9 mouse cellular contexts compared by ENCODE assay signal in genomic region chr7:30095551-30096125, GRCm38 (mm10). TPM values are rescaled to one million over a fixed set of nuclear protein-coding genes. Genes with fewer than 3 reads are reported as not detected.
DNase-seq lines count a peak whose midpoint lies in the region; ATAC-seq and TF ChIP-seq lines count a peak whose summit lies in the region.
"Had no signal": no experiment of that assay in that cellular context is flagged by ENCODE, and none has a peak within 500 bp of the region (broad histone marks: within the 10 kb centered on the region; RNA-seq: fewer than 3 reads in every experiment).

No protein-coding gene starts in this region.

- no peaks in the 10 kb centered on the region for H3K9me3 ChIP-seq in hindbrain, postnatal 0 days (ENCODE audit: low read length)

- 3% methylated on average over 5 of the region's 5 CpGs for WGBS in hindbrain, postnatal 0 days

- H3K36me3 ChIP-seq in hindbrain, postnatal 0 days (ENCODE audit: insufficient read depth, low read length): no peaks in the 10 kb centered on the region

- peak overlapping the region; percentile 82 for H3K9ac ChIP-seq in hindbrain, postnatal 0 days (replicated peaks; ENCODE audit: low read length)

- no peak for DNase-seq in layer of hippocampus, adult 2 months (ENCODE audit: low spot score in 2 of 2)
- no peak for DNase-seq in layer of hippocampus, postnatal 25 days (ENCODE audit: extremely low spot score in 1 of 2, low spot score in 1 of 2)
- DNase-seq in embryo, embryonic 10.5 days (ENCODE audit: low spot score): peak; percentile 57
- peak; percentile 6 for DNase-seq in hindbrain, postnatal 0 days (ENCODE audit: low spot score)
- peak; percentile 39 for DNase-seq in naive thymus-derived CD4-positive, alpha-beta T cell, adult 2 months (ENCODE audit: low read depth)
- DNase-seq in left cerebral cortex, postnatal 4 days: no peak
- no peak for DNase-seq in T-cell, adult 2 months (ENCODE audit: low spot score)

- H3K27ac ChIP-seq in layer of hippocampus, adult 2 months: peak overlapping the region; percentile 93
- H3K27ac ChIP-seq in hindbrain, postnatal 0 days: peak overlapping the region; percentile 97

- intact Hi-C loops in left cerebral cortex, postnatal 4 days (cut with DNase I): no loop called here

- no peak for ATAC-seq in hindbrain, postnatal 0 days
- no peak for ATAC-seq in activated CD4-positive, CD25-positive, alpha-beta regulatory T cell, adult 4 months

- peak overlapping the region; percentile 88 for H3K4me3 ChIP-seq in layer of hippocampus, adult 2 months
- peak overlapping the region; percentile 69 for H3K4me3 ChIP-seq in hindbrain, postnatal 0 days (ENCODE audit: low read length)

- peak overlapping the region; percentile 76 for H3K4me2 ChIP-seq in hindbrain, postnatal 0 days (ENCODE audit: low read depth, low read length)

- TF ChIP-seq CTCF in layer of hippocampus, adult 2 months (conservative IDR thresholded peaks at IDR 0.05): no peak
- no peak for TF ChIP-seq CTCF in hindbrain, postnatal 0 days (IDR thresholded peaks at IDR 0.05; ENCODE audit: low read depth)

- 0 out of 2 replicates have a peak, but pooled peaks cover 4% of the 10 kb centered on the region for H3K4me1 ChIP-seq in hindbrain, postnatal 0 days (ENCODE audit: insufficient read depth, low read length)

- H3K27me3 ChIP-seq in hindbrain, postnatal 0 days (ENCODE audit: insufficient read depth, low read length): no peaks in the 10 kb centered on the region

RNA-seq across cellular contexts. Expression of gene Zfp260, which starts 1.1 kb away (rescaled TPM):
- total RNA-seq in layer of hippocampus, adult 2 months (2021): 10 to 100 TPM; 73.1 to 75.5 TPM
- 10 to 100 TPM; 64.8 to 89.9 TPM for total RNA-seq in layer of hippocampus, postnatal 25 days (2021)
- total RNA-seq in hindbrain, postnatal 0 days (2014; rRNA removed): 26.8 and 27.4 TPM in 2 replicates
- 47.7 and 49.4 TPM in 2 replicates for polyA plus RNA-seq in hindbrain, postnatal 0 days (2015; fragmentation: Nextera tagmentation; extraction: Ambion mirVana)
- polyA plus RNA-seq in activated CD4-positive, CD25-positive, alpha-beta regulatory T cell, adult 4 months (2017; shearing (Covaris generic)): 10 to 100 TPM; 56.6 to 88.9 TPM
- 10 to 100 TPM; 64.8 to 65.3 TPM for total RNA-seq in left cerebral cortex, postnatal 4 days (2021)

RNA-seq across cellular contexts. Expression of gene Zfp566, which starts 5.3 kb away (rescaled TPM):
- 1 to 10 TPM; 4.3 to 8.2 TPM for total RNA-seq in layer of hippocampus, adult 2 months (2021)
- 1 to 10 TPM; 5.3 to 7.1 TPM for total RNA-seq in layer of hippocampus, postnatal 25 days (2021)
- total RNA-seq in hindbrain, postnatal 0 days (2014; rRNA removed): 2.3 and 2.8 TPM in 2 replicates
- 13.7 and 15.5 TPM in 2 replicates for polyA plus RNA-seq in hindbrain, postnatal 0 days (2015; fragmentation: Nextera tagmentation; extraction: Ambion mirVana)
- polyA plus RNA-seq in activated CD4-positive, CD25-positive, alpha-beta regulatory T cell, adult 4 months (2017; shearing (Covaris generic)): 1 to 10 TPM; 8.4 to 9.9 TPM
- 10 to 100 TPM; 12.9 to 17.3 TPM for total RNA-seq in left cerebral cortex, postnatal 4 days (2021)

RNA-seq across cellular contexts. Expression of gene Gm26920, which starts 5.4 kb away (rescaled TPM):
- not detected for total RNA-seq in layer of hippocampus, adult 2 months (2021)
- total RNA-seq in layer of hippocampus, postnatal 25 days (2021): 1 to 10 TPM in 1 of 2 experiments, not detected in 1; 2.0 TPM
- not detected in 2 replicates for total RNA-seq in hindbrain, postnatal 0 days (2014; rRNA removed)
- 1.6 and 2.5 TPM in 2 replicates for polyA plus RNA-seq in hindbrain, postnatal 0 days (2015; fragmentation: Nextera tagmentation; extraction: Ambion mirVana)
- 1 to 10 TPM; 1.9 to 3.2 TPM for polyA plus RNA-seq in activated CD4-positive, CD25-positive, alpha-beta regulatory T cell, adult 4 months (2017; shearing (Covaris generic))
- total RNA-seq in left cerebral cortex, postnatal 4 days (2021): 1 to 10 TPM in 1 of 2 experiments, not detected in 1; 1.9 TPM
- total RNA-seq: common myeloid progenitor, adult 5-6 weeks had no signal

RNA-seq across cellular contexts. Expression of gene Zfp82, which starts 22.9 kb away (rescaled TPM):
- 1 to 10 TPM; 4.9 to 5.4 TPM for total RNA-seq in layer of hippocampus, adult 2 months (2021)
- 1 to 10 TPM; 1.9 to 5.0 TPM for total RNA-seq in layer of hippocampus, postnatal 25 days (2021)
- total RNA-seq in hindbrain, postnatal 0 days (2014; rRNA removed): 2.8 and 5.4 TPM in 2 replicates
- polyA plus RNA-seq in hindbrain, postnatal 0 days (2015; fragmentation: Nextera tagmentation; extraction: Ambion mirVana): 4.0 and 4.2 TPM in 2 replicates
- polyA plus RNA-seq in activated CD4-positive, CD25-positive, alpha-beta regulatory T cell, adult 4 months (2017; shearing (Covaris generic)): 1 to 10 TPM; 4.9 to 5.5 TPM
- 1 to 10 TPM; 4.6 to 8.5 TPM for total RNA-seq in left cerebral cortex, postnatal 4 days (2021)

RNA-seq across cellular contexts. Expression of gene Zfp382, which starts 26.1 kb away (rescaled TPM):
- 10 to 100 TPM; 30.1 to 37.5 TPM for total RNA-seq in layer of hippocampus, adult 2 months (2021)
- total RNA-seq in layer of hippocampus, postnatal 25 days (2021): 10 to 100 TPM; 30.4 to 31.5 TPM
- total RNA-seq in hindbrain, postnatal 0 days (2014; rRNA removed): 7.5 and 12.7 TPM in 2 replicates
- polyA plus RNA-seq in hindbrain, postnatal 0 days (2015; fragmentation: Nextera tagmentation; extraction: Ambion mirVana): 11.9 and 13.2 TPM in 2 replicates
- polyA plus RNA-seq in activated CD4-positive, CD25-positive, alpha-beta regulatory T cell, adult 4 months (2017; shearing (Covaris generic)): 10 to 100 TPM; 11.8 to 13.4 TPM
- 10 to 100 TPM; 33.0 to 33.9 TPM for total RNA-seq in left cerebral cortex, postnatal 4 days (2021)

Comparison
In these comparisons a context has a peak if more than half of its experiments do, and no peak if none do; other contexts are left out.
1. DNase-seq: peak in embryo, embryonic 10.5 days (single experiment), hindbrain, postnatal 0 days (single experiment) and naive thymus-derived CD4-positive, alpha-beta T cell, adult 2 months (single experiment); none in layer of hippocampus, adult 2 months (0 of 2), layer of hippocampus, postnatal 25 days (0 of 2), left cerebral cortex, postnatal 4 days (single experiment) and T-cell, adult 2 months (single experiment).